Mouse (Mus musculus): ENCODE measurements around the gene Fam114a2. TPM values are rescaled to one million over a fixed set of nuclear protein-coding genes. Genes with fewer than 3 reads are reported as not detected.

Gene Fam114a2
- polyA plus RNA-seq, 1 experiment from 2014 or later, result 83.0 TPM

DNA sequence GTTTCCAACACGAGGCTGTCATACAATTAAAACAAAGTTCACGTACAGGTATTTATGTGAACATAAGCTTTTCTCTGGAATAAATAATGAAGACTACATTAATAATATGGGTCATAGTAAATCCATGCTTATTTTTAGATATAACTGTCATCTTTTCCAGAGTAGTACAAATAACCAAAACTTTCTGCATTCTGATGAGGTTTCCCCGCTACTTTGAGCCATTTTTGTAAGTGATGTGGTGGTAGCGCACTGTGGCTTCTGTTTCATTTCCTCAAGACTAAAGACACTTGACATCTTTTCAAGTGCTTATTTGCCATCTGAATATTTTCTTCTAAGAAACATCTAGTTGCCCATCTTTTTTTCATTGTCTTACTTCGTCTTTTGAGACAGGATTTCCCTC is 3.2 kb downstream of the Fam114a2 start:
- 85% methylated on average over 5 of the region's 5 CpGs for WGBS
- Histone ChIP-seq H3K4me3 (replicated peaks) (no peak overlapping the region), H3K4me1 (replicated peaks) (0 out of 2 replicates have a peak, but pooled peaks cover 4% of the 10 kb centered on the region), H3K9ac (no peak overlapping the region), H3K27ac (no peak overlapping the region), H3K4me2 (replicated peaks) (no peak overlapping the region), H3K27me3 (replicated peaks) (no peaks in the 10 kb centered on the region), H3K36me3 (peaks cover 5% of the 10 kb centered on the region), H3K9me3 (no peaks in the 10 kb centered on the region)
- no peak for ATAC-seq

DNA sequence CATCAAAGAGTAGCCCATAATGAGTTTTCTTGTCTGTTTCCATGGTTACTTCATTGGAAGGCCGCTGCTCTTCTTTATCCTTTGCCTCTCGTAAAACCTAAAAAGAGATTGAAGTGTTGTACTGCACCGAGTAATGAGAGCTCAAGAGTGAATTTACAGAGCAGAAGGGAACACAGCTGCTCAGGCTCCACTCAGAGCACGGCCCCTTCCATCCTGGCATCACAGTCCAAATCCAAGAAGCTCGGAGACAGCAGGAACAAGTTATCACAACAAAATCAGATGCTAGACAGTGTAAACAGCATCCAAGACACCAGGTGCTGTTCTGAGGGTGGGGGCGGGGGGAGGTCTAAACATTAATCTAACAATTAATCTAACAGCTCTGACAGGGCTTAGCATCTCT is 11.5 kb downstream of the Fam114a2 start:
- H3K4me3 ChIP-seq (replicated peaks), result no peak overlapping the region
- H3K27me3 ChIP-seq (replicated peaks), result no peaks in the 10 kb centered on the region
- no peak overlapping the region for H3K4me2 ChIP-seq (replicated peaks)
- no peak for ATAC-seq
- no peaks in the 10 kb centered on the region for H3K9me3 ChIP-seq
- no peak overlapping the region for H3K9ac ChIP-seq
- WGBS, result 60% methylated on average over 6 of the region's 6 CpGs
- H3K4me1 ChIP-seq (replicated peaks), result no peaks in the 10 kb centered on the region
- peaks cover 32% of the 10 kb centered on the region for H3K36me3 ChIP-seq
- no peak overlapping the region for H3K27ac ChIP-seq

DNA sequence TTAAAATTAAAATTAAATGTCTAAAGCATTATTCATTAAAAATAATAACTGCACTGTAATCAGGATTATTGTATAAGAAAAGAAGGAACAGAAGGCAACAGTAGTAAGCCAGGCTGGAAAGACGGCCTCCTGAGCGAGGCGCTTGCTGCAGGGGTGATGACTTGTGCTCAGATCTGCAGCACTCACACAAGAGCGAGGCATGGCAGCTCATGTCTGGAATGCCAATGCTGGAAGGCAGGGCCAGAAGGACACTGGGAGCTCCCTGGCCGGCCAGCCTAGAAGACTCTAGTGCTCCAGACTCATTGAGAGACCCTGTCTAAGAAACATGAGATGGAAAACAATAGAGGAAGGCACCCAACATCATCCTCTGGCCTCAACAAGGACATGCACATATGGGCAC is 15.3 kb downstream of the Fam114a2 start:
- no peak overlapping the region for H3K27ac ChIP-seq
- no peaks in the 10 kb centered on the region for H3K4me1 ChIP-seq (replicated peaks)
- 94% methylated on average over 5 of the region's 5 CpGs for WGBS
- no peaks in the 10 kb centered on the region for H3K9me3 ChIP-seq
- H3K4me3 ChIP-seq (replicated peaks), result no peak overlapping the region
- no peak for ATAC-seq
- no peaks in the 10 kb centered on the region for H3K27me3 ChIP-seq (replicated peaks)
- H3K4me2 ChIP-seq (replicated peaks), result no peak overlapping the region
- H3K9ac ChIP-seq, result no peak overlapping the region
- H3K36me3 ChIP-seq, result peaks cover 35% of the 10 kb centered on the region

DNA sequence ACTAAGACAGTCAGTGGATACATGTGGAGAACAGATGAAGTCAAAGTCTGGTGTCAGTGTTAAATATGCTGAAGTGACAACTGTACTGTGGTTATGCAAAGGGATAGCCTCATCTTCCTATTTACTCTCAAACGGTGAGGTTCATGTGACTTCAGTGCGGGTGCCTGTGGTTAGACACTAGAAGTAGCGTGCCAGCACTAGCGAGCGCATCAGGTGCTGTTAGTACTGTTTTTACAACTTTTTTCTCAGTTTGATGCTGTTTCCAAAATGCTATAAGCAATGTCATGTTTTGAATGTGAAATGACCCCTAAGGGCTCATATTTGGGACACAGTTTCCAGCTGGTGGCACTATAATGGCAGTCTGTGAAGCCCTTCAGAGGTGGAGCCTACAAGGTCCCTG is 20.2 kb downstream of the Fam114a2 start:
- no peak overlapping the region for H3K9ac ChIP-seq
- H3K4me2 ChIP-seq (replicated peaks), result no peak overlapping the region
- no peak for ATAC-seq
- H3K27ac ChIP-seq, result no peak overlapping the region
- no peaks in the 10 kb centered on the region for H3K4me1 ChIP-seq (replicated peaks)
- H3K4me3 ChIP-seq (replicated peaks), result no peak overlapping the region
- 95% methylated on average over 5 of the region's 5 CpGs for whole genome bisulfite sequencing
- no peaks in the 10 kb centered on the region for H3K9me3 ChIP-seq
- no peaks in the 10 kb centered on the region for H3K27me3 ChIP-seq (replicated peaks)
- peaks cover 19% of the 10 kb centered on the region for H3K36me3 ChIP-seq

DNA sequence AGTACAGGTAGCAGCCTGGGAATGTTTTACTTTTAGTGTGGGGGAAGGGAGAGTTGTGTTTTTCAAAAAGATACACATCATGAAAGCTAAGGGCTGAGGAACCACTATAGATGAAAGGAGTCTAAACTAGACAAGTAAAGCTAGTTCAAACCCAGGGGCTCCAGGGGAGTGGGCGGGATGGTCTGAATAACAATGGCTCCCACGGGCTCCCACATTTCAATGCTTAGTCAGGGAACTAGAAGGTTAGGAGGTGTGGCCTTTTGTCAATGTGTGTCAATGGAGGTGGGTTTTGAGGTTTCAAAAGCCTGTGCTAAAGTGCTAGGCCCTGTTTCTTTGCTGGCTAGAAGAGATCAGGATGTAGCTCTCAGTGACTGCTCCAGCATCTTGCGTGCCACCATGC is 20.7 kb downstream of the Fam114a2 start:
- ATAC-seq, result no peak
- Histone ChIP-seq H3K4me1 (replicated peaks) (no peaks in the 10 kb centered on the region), H3K27me3 (replicated peaks) (no peaks in the 10 kb centered on the region), H3K9me3 (no peaks in the 10 kb centered on the region), H3K4me2 (replicated peaks) (no peak overlapping the region), H3K4me3 (replicated peaks) (no peak overlapping the region), H3K27ac (no peak overlapping the region), H3K36me3 (peaks cover 17% of the 10 kb centered on the region), H3K9ac (no peak overlapping the region)
- 83% methylated on average over 3 of the region's 3 CpGs for WGBS

DNA sequence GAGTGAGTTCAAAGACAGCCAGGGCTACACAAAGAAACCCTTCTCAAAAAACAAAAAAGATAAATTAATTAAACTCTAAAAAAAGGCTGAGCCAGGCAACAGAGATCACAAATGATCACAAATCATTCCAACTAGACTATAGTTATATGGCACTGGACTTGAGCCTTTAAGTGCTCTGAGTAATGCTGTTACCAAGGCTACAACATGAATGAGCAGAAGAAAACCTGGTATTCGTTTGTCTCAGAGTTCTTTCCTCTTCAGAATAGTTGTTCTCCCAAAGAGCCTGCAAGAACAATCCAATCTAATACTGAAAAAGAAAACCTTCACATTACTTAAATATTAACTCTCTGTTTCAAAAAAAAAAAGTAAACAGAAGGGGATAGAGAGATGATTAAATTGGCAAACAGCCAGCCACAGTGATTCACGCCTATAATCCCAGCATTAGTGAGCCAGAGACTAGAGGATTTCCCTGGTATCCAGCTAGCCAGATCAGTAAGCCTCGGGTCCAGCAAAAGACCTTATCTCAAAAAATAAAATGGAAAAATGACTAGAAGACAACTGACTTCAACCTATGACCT is 21.9 kb downstream of the Fam114a2 start:
- 48% methylated on average over 3 of the region's 3 CpGs for WGBS
- H3K4me1 ChIP-seq (replicated peaks), result no peaks in the 10 kb centered on the region
- no peaks in the 10 kb centered on the region for H3K9me3 ChIP-seq
- no peak overlapping the region for H3K27ac ChIP-seq
- no peak overlapping the region for H3K9ac ChIP-seq
- H3K4me2 ChIP-seq (replicated peaks), result no peak overlapping the region
- peak; percentile 64 for ATAC-seq
- H3K36me3 ChIP-seq, result peaks cover 19% of the 10 kb centered on the region
- no peaks in the 10 kb centered on the region for H3K27me3 ChIP-seq (replicated peaks)
- H3K4me3 ChIP-seq (replicated peaks), result no peak overlapping the region

DNA sequence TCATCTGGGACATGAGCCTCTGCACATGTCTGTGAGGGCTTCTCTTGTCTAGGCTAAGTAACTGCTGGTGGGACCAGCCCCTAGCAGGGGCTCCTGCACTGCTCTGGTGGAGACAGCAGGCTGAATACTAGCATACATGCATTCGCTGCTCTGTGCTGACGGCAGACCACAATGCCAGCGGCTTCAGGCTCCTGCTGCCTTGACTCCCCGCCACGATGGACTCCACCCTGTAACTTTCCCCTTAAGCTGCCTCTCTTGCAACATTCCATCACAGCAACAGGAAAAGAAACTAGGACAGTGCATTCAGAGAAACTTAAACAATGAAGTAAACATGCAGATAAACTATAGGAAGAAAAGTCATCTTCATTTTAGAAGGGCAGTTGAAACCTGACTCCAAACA is 30.0 kb downstream of the Fam114a2 start:
- no peak overlapping the region for H3K4me2 ChIP-seq (replicated peaks)
- H3K27ac ChIP-seq, result no peak overlapping the region
- no peak for ATAC-seq
- H3K4me3 ChIP-seq (replicated peaks), result no peak overlapping the region
- H3K9me3 ChIP-seq, result no peaks in the 10 kb centered on the region
- WGBS, result 71% methylated on average over 5 of the region's 5 CpGs
- H3K9ac ChIP-seq, result no peak overlapping the region
- H3K4me1 ChIP-seq (replicated peaks), result no peaks in the 10 kb centered on the region
- peaks cover 14% of the 10 kb centered on the region; the same call in 1 of the 2 replicates for H3K36me3 ChIP-seq
- H3K27me3 ChIP-seq (replicated peaks), result no peaks in the 10 kb centered on the region

DNA sequence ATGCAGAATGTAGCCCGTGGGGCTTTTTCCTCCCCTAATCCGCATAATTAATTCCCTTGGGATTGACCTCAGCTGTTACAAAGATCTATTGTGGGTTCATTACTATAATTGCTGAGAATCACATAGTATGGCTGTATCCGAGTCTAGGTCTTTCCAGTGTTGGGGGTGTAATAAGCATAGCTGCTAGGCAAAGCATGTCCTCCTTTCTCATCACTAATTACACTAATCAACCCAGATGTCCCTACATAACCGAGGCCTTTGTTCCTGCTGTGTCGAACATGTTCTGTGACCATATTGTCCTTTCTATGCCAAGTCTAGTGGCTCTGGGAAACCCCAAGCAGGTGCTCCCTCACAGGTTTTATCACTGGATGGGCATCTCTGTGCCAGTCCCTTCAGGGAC is 40.3 kb downstream of the Fam114a2 start:
- Histone ChIP-seq H3K4me2 (replicated peaks) (no peak overlapping the region), H3K27me3 (replicated peaks) (no peaks in the 10 kb centered on the region), H3K4me1 (replicated peaks) (no peaks in the 10 kb centered on the region), H3K27ac (no peak overlapping the region), H3K9me3 (no peaks in the 10 kb centered on the region), H3K9ac (no peak overlapping the region), H3K4me3 (replicated peaks) (no peak overlapping the region), H3K36me3 (no peaks in the 10 kb centered on the region)
- ATAC-seq, result no peak
- WGBS, result 92% methylated on average over 5 of the region's 5 CpGs

DNA sequence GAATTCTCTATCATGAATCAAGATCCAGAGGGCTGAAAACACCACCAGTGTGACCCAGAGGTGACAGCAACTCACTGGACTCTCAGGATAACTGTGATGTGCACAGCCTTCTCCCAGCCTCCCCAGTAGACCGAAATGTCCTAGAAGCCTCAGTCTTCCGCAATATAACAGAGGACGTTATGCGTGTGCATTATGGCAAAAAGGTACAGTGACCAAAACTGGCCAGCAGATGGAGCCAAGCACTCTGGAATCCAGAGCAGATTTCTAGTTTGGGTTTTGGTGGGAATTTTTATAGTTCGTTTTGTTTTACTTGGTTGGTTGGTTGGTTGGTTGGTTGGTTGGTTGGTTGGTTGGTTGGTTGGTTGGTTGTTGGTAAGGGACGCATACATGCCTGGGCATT is 43.3 kb downstream of the Fam114a2 start:
- 46% methylated on average over 6 of the region's 6 CpGs for WGBS

DNA sequence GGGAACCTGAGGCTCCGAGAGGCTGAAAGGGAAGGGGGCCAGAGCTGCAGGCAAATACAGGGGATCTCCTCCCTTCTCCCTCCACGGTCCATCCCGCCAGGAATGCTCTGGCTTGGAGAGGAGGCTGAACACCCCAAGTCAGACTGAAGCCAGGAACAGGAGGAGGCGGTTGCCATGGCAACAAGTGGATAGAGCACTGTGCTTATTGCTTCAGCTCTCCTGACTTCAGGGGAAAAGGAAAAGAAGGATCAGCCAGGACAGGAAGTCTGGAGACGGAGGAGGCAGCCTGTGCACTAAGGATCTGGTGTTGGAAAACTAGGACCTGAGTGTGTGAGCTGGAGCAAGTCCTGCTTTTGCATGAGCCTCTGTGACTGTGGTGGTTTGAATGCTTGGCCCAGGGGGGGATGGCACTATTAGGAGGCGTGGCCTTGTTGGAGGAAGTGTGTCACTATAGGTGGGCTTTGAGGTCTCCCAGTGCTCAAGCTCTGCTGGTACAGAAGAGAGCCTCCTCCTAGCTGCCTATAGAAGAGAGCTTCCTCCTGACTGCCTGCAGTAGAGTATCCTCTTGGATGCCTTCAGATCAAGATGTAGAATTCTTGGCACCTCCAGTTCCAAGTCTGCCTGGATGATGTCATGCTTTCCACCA is 44.0 kb downstream of the Fam114a2 start:
- no peaks in the 10 kb centered on the region for H3K9me3 ChIP-seq
- H3K4me2 ChIP-seq (replicated peaks), result no peak overlapping the region
- no peaks in the 10 kb centered on the region for H3K27me3 ChIP-seq (replicated peaks)
- WGBS, result 56% methylated on average over 6 of the region's 6 CpGs
- H3K4me1 ChIP-seq (replicated peaks), result no peaks in the 10 kb centered on the region
- H3K27ac ChIP-seq, result no peak overlapping the region
- H3K4me3 ChIP-seq (replicated peaks), result no peak overlapping the region
- H3K36me3 ChIP-seq, result no peaks in the 10 kb centered on the region
- no peak for ATAC-seq
- no peak overlapping the region for H3K9ac ChIP-seq

More for the DNA sequence above, 43.3 kb downstream of the Fam114a2 start:
- Histone ChIP-seq H3K27me3 (replicated peaks) (no peaks in the 10 kb centered on the region), H3K4me3 (replicated peaks) (no peak overlapping the region), H3K27ac (no peak overlapping the region), H3K36me3 (no peaks in the 10 kb centered on the region), H3K4me2 (replicated peaks) (no peak overlapping the region), H3K4me1 (replicated peaks) (no peaks in the 10 kb centered on the region), H3K9me3 (no peaks in the 10 kb centered on the region), H3K9ac (no peak overlapping the region)
- no peak for ATAC-seq

DNA sequence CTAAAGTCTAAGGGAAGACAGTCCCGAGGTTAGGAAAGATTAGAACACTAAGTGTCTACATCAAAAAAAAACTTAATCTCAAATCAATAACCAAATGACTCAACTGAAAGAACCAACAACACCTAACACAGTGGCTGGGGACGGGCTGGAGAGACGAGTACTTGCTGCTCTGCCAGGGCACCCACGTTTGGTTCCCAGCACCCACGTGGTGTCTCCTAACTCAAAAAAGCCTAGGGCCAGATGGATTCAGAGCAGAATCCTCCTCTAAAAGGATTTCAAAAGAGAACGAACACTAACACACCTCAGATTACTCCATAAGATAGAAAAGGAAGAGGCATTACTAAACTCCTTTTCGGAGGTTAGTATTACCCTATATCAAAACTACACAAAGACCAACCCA is 47.4 kb downstream of the Fam114a2 start:
- WGBS, result 82% methylated on average over 7 of the region's 7 CpGs
- H3K27ac ChIP-seq, result no peak overlapping the region
- no peaks in the 10 kb centered on the region for H3K4me1 ChIP-seq (replicated peaks)
- H3K27me3 ChIP-seq (replicated peaks), result no peaks in the 10 kb centered on the region
- no peak overlapping the region for H3K9ac ChIP-seq
- ATAC-seq, result no peak
- no peaks in the 10 kb centered on the region for H3K9me3 ChIP-seq
- H3K4me2 ChIP-seq (replicated peaks), result no peak overlapping the region
- no peak overlapping the region for H3K4me3 ChIP-seq (replicated peaks)
- no peaks in the 10 kb centered on the region for H3K36me3 ChIP-seq

DNA sequence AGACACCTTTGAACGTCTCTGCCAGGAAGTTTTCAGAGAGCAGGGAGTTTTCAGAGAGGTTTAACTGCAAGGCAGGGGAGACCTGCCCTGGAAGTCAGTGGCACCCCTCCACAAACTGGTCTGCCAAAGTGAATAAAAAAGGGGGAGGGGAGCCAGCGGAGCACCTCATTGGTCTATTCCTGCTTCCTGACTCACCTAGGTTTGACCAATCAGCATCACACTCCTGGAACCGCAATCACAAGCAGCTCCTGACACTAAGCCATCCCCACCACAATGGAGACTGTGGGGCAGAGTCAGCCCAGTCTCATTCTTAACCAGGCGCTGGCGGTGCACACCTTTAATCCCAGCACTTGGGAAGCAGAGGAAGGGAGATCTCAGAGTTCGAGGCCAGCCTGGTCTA is 48.4 kb downstream of the Fam114a2 start:
- Histone ChIP-seq H3K27me3 (replicated peaks) (no peaks in the 10 kb centered on the region), H3K9ac (no peak overlapping the region), H3K4me1 (replicated peaks) (no peaks in the 10 kb centered on the region), H3K27ac (no peak overlapping the region), H3K4me2 (replicated peaks) (no peak overlapping the region), H3K9me3 (no peaks in the 10 kb centered on the region), H3K4me3 (replicated peaks) (no peak overlapping the region), H3K36me3 (no peaks in the 10 kb centered on the region)
- no peak for ATAC-seq
- 49% methylated on average over 6 of the region's 6 CpGs for WGBS

DNA sequence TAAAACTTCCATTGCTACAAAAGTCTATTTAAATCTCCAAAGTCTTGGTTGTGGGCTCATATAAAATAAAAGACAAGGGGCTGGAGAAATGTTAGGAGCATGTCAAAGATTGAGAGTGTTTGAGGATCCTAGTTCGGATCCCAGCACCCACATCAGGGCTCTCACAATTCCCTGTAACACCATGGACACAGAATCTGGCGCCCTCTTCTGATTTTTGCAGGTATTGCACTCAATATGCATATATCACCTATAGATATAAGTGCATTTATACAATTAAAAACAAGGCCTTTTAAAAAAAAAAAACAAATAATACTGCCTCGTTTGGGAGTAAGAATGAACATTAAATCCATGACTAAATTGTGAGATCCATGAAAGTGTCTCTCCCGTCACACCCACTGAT is 49.7 kb downstream of the Fam114a2 start:
- Histone ChIP-seq H3K9me3 (no peaks in the 10 kb centered on the region), H3K27ac (no peak overlapping the region), H3K4me2 (replicated peaks) (no peak overlapping the region), H3K36me3 (no peaks in the 10 kb centered on the region), H3K9ac (no peak overlapping the region), H3K27me3 (replicated peaks) (no peaks in the 10 kb centered on the region), H3K4me1 (replicated peaks) (no peaks in the 10 kb centered on the region), H3K4me3 (replicated peaks) (no peak overlapping the region)
- WGBS, result 81% methylated on average over 4 of the region's 4 CpGs
- ATAC-seq, result no peak

Measured in intestine, embryonic 15.5 days (tissue).